Mouse (Mus musculus): ENCODE results near the gene Dbn1. TPM values are rescaled to one million over a fixed set of nuclear protein-coding genes. Genes with fewer than 3 reads are reported as not detected.

Gene Dbn1
- polyA plus RNA-seq (2015; fragmentation: Nextera tagmentation; extraction: Ambion mirVana), result 792 and 816 TPM in 2 replicates

- Histone ChIP-seq H3K4me3 (replicated peaks; ENCODE audit: low read length) (peak within 1 kb of the TSS; percentile 67), H3K4me2 (ENCODE audit: low read length) (peak within 1 kb of the TSS; percentile 89), H3K9ac (replicated peaks; ENCODE audit: low read depth, low read length) (peak within 1 kb of the TSS; percentile 98), H3K36me3 (ENCODE audit: control insufficient read depth, insufficient read depth) (no peaks in the 10 kb centered on the region), H3K9me3 (ENCODE audit: control insufficient read depth, low read length) (no peaks in the 10 kb centered on the region), H3K27ac (ENCODE audit: low read length) (peak within 1 kb of the TSS; percentile 97), H3K4me1 (replicated peaks; ENCODE audit: control insufficient read depth, insufficient read depth, low read length) (peaks cover 42% of the 10 kb centered on the region), H3K27me3 (replicated peaks; ENCODE audit: control insufficient read depth, insufficient read depth, low read length) (no peaks in the 10 kb centered on the region)
- peak; percentile 84 for ATAC-seq
- WGBS, result under 1% methylated on average over 44 of the region's 83 CpGs
Measured at GRCm38 (mm10) chr13:55487578-55488498, at the start of gene Dbn1. Dbn1 (minus strand) TSS chr13:55488111.

- WGBS, result under 1% methylated on average over 70 of the region's 70 CpGs
Measured at GRCm38 (mm10) chr13:55536194-55537175, 48.6 kb upstream of the Dbn1 start, which contains the start of gene Ddx41. Ddx41 (minus strand) TSS chr13:55536658.

GRCm38 (mm10) chr13:55535796-55536193 lies 47.9 kb upstream of the Dbn1 start:
- H3K4me3 ChIP-seq (replicated peaks; ENCODE audit: low read length), result peak overlapping the region; percentile 86
- WGBS, result 16% methylated on average over 17 of the region's 17 CpGs
- no peaks in the 10 kb centered on the region for H3K27me3 ChIP-seq (replicated peaks; ENCODE audit: control insufficient read depth, insufficient read depth, low read length)
- H3K4me2 ChIP-seq (ENCODE audit: low read length), result peak overlapping the region; percentile 82
- H3K4me1 ChIP-seq (replicated peaks; ENCODE audit: control insufficient read depth, insufficient read depth, low read length), result peaks cover 13% of the 10 kb centered on the region
- H3K36me3 ChIP-seq (ENCODE audit: control insufficient read depth, insufficient read depth), result peaks cover 34% of the 10 kb centered on the region
- ATAC-seq, result no peak
- H3K9ac ChIP-seq (replicated peaks; ENCODE audit: low read depth, low read length), result peak overlapping the region; percentile 84
- H3K9me3 ChIP-seq (ENCODE audit: control insufficient read depth, low read length), result no peaks in the 10 kb centered on the region
- peak overlapping the region; percentile 70 for H3K27ac ChIP-seq (ENCODE audit: low read length)

More at GRCm38 (mm10) chr13:55536194-55537175, 48.6 kb upstream of the Dbn1 start, which contains the start of gene Ddx41:
- Histone ChIP-seq H3K27me3 (replicated peaks; ENCODE audit: control insufficient read depth, insufficient read depth, low read length) (no peaks in the 10 kb centered on the region), H3K9ac (replicated peaks; ENCODE audit: low read depth, low read length) (peak within 1 kb of the TSS; percentile 84), H3K27ac (ENCODE audit: low read length) (peak within 1 kb of the TSS; percentile 70), H3K9me3 (ENCODE audit: control insufficient read depth, low read length) (no peaks in the 10 kb centered on the region), H3K4me2 (ENCODE audit: low read length) (peak within 1 kb of the TSS; percentile 82), H3K4me1 (replicated peaks; ENCODE audit: control insufficient read depth, insufficient read depth, low read length) (peaks cover 13% of the 10 kb centered on the region), H3K4me3 (replicated peaks; ENCODE audit: low read length) (peak within 1 kb of the TSS; percentile 86), H3K36me3 (ENCODE audit: control insufficient read depth, insufficient read depth) (peaks cover 33% of the 10 kb centered on the region)
- peak; percentile 98 for ATAC-seq

GRCm38 (mm10) chr13:55535191-55535590 lies 47.3 kb upstream of the Dbn1 start:
- no peak overlapping the region for H3K27ac ChIP-seq (ENCODE audit: low read length)
- H3K4me1 ChIP-seq (replicated peaks; ENCODE audit: control insufficient read depth, insufficient read depth, low read length), result peaks cover 13% of the 10 kb centered on the region
- peaks cover 37% of the 10 kb centered on the region for H3K36me3 ChIP-seq (ENCODE audit: control insufficient read depth, insufficient read depth)
- H3K27me3 ChIP-seq (replicated peaks; ENCODE audit: control insufficient read depth, insufficient read depth, low read length), result no peaks in the 10 kb centered on the region
- no peak overlapping the region; the same call in 1 of the 2 replicates for H3K4me3 ChIP-seq (replicated peaks; ENCODE audit: low read length)
- peak overlapping the region; percentile 82 for H3K4me2 ChIP-seq (ENCODE audit: low read length)
- no peak for ATAC-seq
- WGBS, result 95% methylated on average over 15 of the region's 15 CpGs
- H3K9ac ChIP-seq (replicated peaks; ENCODE audit: low read depth, low read length), result no peak overlapping the region
- H3K9me3 ChIP-seq (ENCODE audit: control insufficient read depth, low read length), result no peaks in the 10 kb centered on the region

GRCm38 (mm10) chr13:55529198-55529915 lies 41.4 kb upstream of the Dbn1 start, which contains the start of gene Dok3:
Dok3 (minus strand) TSS chr13:55529296.
- no peak within 1 kb of the TSS for H3K4me2 ChIP-seq (ENCODE audit: low read length)
- no peak within 1 kb of the TSS for H3K9ac ChIP-seq (replicated peaks; ENCODE audit: low read depth, low read length)
- WGBS, result 84% methylated on average over 8 of the region's 8 CpGs
- no peaks in the 10 kb centered on the region for H3K27me3 ChIP-seq (replicated peaks; ENCODE audit: control insufficient read depth, insufficient read depth, low read length)
- no peak within 1 kb of the TSS for H3K4me3 ChIP-seq (replicated peaks; ENCODE audit: low read length)
- ATAC-seq, result no peak
- H3K27ac ChIP-seq (ENCODE audit: low read length), result no peak within 1 kb of the TSS
- H3K9me3 ChIP-seq (ENCODE audit: control insufficient read depth, low read length), result no peaks in the 10 kb centered on the region
- H3K4me1 ChIP-seq (replicated peaks; ENCODE audit: control insufficient read depth, insufficient read depth, low read length), result no peaks in the 10 kb centered on the region
- peaks cover 31% of the 10 kb centered on the region for H3K36me3 ChIP-seq (ENCODE audit: control insufficient read depth, insufficient read depth)

GRCm38 (mm10) chr13:55527834-55528772 lies 40.2 kb upstream of the Dbn1 start:
- Histone ChIP-seq H3K4me1 (replicated peaks; ENCODE audit: control insufficient read depth, insufficient read depth, low read length) (no peaks in the 10 kb centered on the region), H3K36me3 (ENCODE audit: control insufficient read depth, insufficient read depth) (peaks cover 24% of the 10 kb centered on the region), H3K27ac (ENCODE audit: low read length) (no peak overlapping the region), H3K4me2 (ENCODE audit: low read length) (no peak overlapping the region), H3K9me3 (ENCODE audit: control insufficient read depth, low read length) (no peaks in the 10 kb centered on the region), H3K27me3 (replicated peaks; ENCODE audit: control insufficient read depth, insufficient read depth, low read length) (no peaks in the 10 kb centered on the region), H3K4me3 (replicated peaks; ENCODE audit: low read length) (no peak overlapping the region), H3K9ac (replicated peaks; ENCODE audit: low read depth, low read length) (no peak overlapping the region)
- no peak for ATAC-seq
- 80% methylated on average over 18 of the region's 18 CpGs for WGBS

GRCm38 (mm10) chr13:55527212-55527611 lies 39.3 kb upstream of the Dbn1 start:
- peaks cover 20% of the 10 kb centered on the region for H3K36me3 ChIP-seq (ENCODE audit: control insufficient read depth, insufficient read depth)
- no peaks in the 10 kb centered on the region for H3K27me3 ChIP-seq (replicated peaks; ENCODE audit: control insufficient read depth, insufficient read depth, low read length)
- no peaks in the 10 kb centered on the region for H3K4me1 ChIP-seq (replicated peaks; ENCODE audit: control insufficient read depth, insufficient read depth, low read length)
- no peak overlapping the region for H3K4me2 ChIP-seq (ENCODE audit: low read length)
- no peaks in the 10 kb centered on the region for H3K9me3 ChIP-seq (ENCODE audit: control insufficient read depth, low read length)
- no peak for ATAC-seq
- WGBS, result 89% methylated on average over 16 of the region's 16 CpGs
- H3K4me3 ChIP-seq (replicated peaks; ENCODE audit: low read length), result no peak overlapping the region
- no peak overlapping the region for H3K9ac ChIP-seq (replicated peaks; ENCODE audit: low read depth, low read length)
- H3K27ac ChIP-seq (ENCODE audit: low read length), result no peak overlapping the region
